In genomic region chr8:71462786-71463185, GRCm38 (mm10) we compare ENCODE assay signal across 8 mouse cellular contexts. TPM values are rescaled to one million over a fixed set of nuclear protein-coding genes. Genes with fewer than 3 reads are reported as not detected.
DNase-seq lines count a peak whose midpoint lies in the region; TF ChIP-seq lines count a peak whose summit lies in the region.

No protein-coding gene starts in this region.

- DNase-seq in CD4-positive helper T cell, adult 2 months (ENCODE audit: low read depth, low spot score): peak; percentile 96
- DNase-seq in MN1 (ENCODE audit: low spot score): peak; percentile 59
- peak; percentile 50 for DNase-seq in embryo, embryonic 10.5 days (ENCODE audit: low spot score)
- DNase-seq in heart, postnatal 10 days: peak; percentile 50 to 57
- peak; percentile 77 for DNase-seq in layer of hippocampus, adult 9-11 months
- peak; percentile 61 to 70 for DNase-seq in lung, postnatal 4 days
- no peak for DNase-seq in adipocyte (ENCODE audit: low spot score)

- H3K36me3 ChIP-seq in small intestine, adult 2 months (ENCODE audit: control insufficient read depth, insufficient read depth, low read length): no peaks in the 10 kb centered on the region

- peak overlapping the region; percentile 80 for H3K4me3 ChIP-seq in small intestine, adult 2 months (ENCODE audit: low read depth, low read length)

- no peaks in the 10 kb centered on the region for H3K27me3 ChIP-seq in small intestine, adult 2 months (ENCODE audit: control insufficient read depth, insufficient read depth, low read length)

- WGBS in small intestine, adult 2 months: 23% methylated on average over 16 of the region's 16 CpGs

- intact Hi-C loops in heart, postnatal 10 days (cut with DNase I): loop anchor here (2.0 kb wide), 1 partner anchor 20 kb away; no protein-coding TSS in a partner anchor

- H3K27ac ChIP-seq in small intestine, adult 2 months (ENCODE audit: insufficient read depth, low read depth, low read length): peak overlapping the region; percentile 8; the same call in 1 of the 2 replicates

- peaks cover 11% of the 10 kb centered on the region for H3K4me1 ChIP-seq in small intestine, adult 2 months (ENCODE audit: control insufficient read depth, insufficient read depth, insufficient read length, low read length)

- no peak for TF ChIP-seq CTCF in small intestine, adult 2 months (IDR thresholded peaks at IDR 0.05; ENCODE audit: extremely low read depth, insufficient read length, insufficient replicate concordance, low read depth, low read length)

- no peak for TF ChIP-seq POLR2A in small intestine, adult 2 months (IDR thresholded peaks at IDR 0.05; ENCODE audit: low read depth, low read length)

RNA-seq across cellular contexts. Expression of gene Abhd8, which starts 0.7 kb away (rescaled TPM):
- total RNA-seq in heart, postnatal 10 days (2021): 10 to 100 TPM; 31.7 to 34.6 TPM
- polyA plus RNA-seq in small intestine, adult 2 months (2012; rRNA removed): 17.4 and 26.5 TPM in 2 replicates

RNA-seq across cellular contexts. Expression of gene Mrpl34, which starts 2.0 kb away (rescaled TPM):
- 100 to 1,000 TPM; 103 to 116 TPM for total RNA-seq in heart, postnatal 10 days (2021)
- 170 and 172 TPM in 2 replicates for polyA plus RNA-seq in small intestine, adult 2 months (2012; rRNA removed)

RNA-seq across cellular contexts. Expression of gene Dda1, which starts 6.2 kb away (rescaled TPM):
- total RNA-seq in heart, postnatal 10 days (2021): 10 to 100 TPM; 37.8 to 39.1 TPM
- 46.3 and 85.3 TPM in 2 replicates for polyA plus RNA-seq in small intestine, adult 2 months (2012; rRNA removed)

RNA-seq across cellular contexts. Expression of gene Ano8, which starts 23.0 kb away (rescaled TPM):
- total RNA-seq in heart, postnatal 10 days (2021): 10 to 100 TPM; 14.6 to 15.3 TPM
- polyA plus RNA-seq in small intestine, adult 2 months (2012; rRNA removed): 9.0 and 19.8 TPM in 2 replicates

RNA-seq across cellular contexts. Expression of gene Gtpbp3, which starts 25.1 kb away (rescaled TPM):
- total RNA-seq in heart, postnatal 10 days (2021): 10 to 100 TPM; 19.7 to 22.1 TPM
- polyA plus RNA-seq in small intestine, adult 2 months (2012; rRNA removed): 18.6 and 25.8 TPM in 2 replicates
